Mouse (Mus musculus) adrenal gland (tissue): Measurements from ENCODE around the gene Usp47.
"Not testable (repeated sequence)": the region's sequence is repeated elsewhere in the genome, so short reads cannot be mapped to it uniquely, and the experiment has no call there.

Source experiments
- intact Hi-C: fragments of 180-260 bp; cut with DNase I; formaldehyde crosslinking; loops from one replicate; pipeline ENCODE4 v1.15.1; 2025

The Usp47 gene

GRCm38 (mm10) chr7:112036636-112037035, 13.3 kb downstream of the Usp47 start:
- intact Hi-C loops: no loop called here

- intact Hi-C loops: no loop called here
These were observed 17.0 kb downstream of the Usp47 start for GRCm38 (mm10) chr7:112040271-112040670.

DNA sequence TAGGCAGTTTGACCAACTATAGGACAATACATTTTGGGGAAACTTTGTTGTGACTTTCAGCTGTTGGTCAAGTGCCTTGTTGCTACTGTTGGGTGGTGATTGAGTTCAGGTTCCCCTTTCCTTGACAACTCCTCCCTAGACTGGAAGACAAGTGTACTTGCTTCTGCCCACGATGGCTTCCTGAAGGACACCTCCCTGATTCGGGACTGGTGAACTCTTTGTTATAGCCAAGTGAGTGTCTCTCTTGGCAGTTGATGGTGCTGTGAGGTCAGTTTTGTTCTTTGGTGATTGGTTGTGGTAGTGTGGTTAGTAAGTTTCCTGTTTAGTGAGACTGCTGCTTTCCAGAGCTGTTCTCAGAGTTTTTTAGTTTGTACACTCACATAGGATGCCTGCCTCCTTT, 19.5 kb downstream of the Usp47 start:
- intact Hi-C loops: no loop called here

- intact Hi-C loops: no loop called here
These were observed 21.9 kb downstream of the Usp47 start for GRCm38 (mm10) chr7:112045249-112045648.

DNA sequence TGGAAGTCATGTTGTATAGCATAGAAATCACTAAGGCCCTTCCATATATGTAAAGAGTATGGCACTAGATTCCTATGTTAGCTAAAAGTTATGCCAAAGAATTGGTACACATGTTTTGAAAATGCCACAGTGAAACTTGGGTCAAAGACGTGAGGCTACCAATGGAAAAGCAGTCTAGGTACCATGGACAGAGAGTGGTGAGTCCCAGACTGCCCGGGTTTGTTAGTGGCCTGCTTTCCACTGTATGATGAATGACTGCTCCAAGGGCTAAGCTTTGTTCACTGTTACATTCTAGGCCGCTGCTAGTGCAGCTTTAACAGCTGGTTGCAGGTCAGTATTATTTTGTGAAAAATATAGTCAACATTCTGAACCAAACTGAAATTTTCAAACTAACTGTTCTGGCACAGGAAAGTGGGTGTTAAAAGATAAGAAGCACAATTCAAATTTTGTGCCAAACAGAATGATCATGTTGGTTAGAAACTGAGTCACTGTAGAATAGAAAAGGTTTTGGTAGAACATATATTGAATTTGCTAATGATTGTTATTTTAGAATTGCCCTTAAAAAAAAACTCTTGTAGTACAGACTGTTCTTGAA, 22.6 kb downstream of the Usp47 start:
- intact Hi-C loops: no loop called here

GRCm38 (mm10) chr7:112048643-112049042, 25.3 kb downstream of the Usp47 start:
- intact Hi-C loops: no loop called here

- intact Hi-C loops: no loop called here
These were observed 30.4 kb downstream of the Usp47 start for GRCm38 (mm10) chr7:112053667-112054066.

- intact Hi-C loops: no loop called here
These were observed 32.8 kb downstream of the Usp47 start for GRCm38 (mm10) chr7:112055901-112056625.

DNA sequence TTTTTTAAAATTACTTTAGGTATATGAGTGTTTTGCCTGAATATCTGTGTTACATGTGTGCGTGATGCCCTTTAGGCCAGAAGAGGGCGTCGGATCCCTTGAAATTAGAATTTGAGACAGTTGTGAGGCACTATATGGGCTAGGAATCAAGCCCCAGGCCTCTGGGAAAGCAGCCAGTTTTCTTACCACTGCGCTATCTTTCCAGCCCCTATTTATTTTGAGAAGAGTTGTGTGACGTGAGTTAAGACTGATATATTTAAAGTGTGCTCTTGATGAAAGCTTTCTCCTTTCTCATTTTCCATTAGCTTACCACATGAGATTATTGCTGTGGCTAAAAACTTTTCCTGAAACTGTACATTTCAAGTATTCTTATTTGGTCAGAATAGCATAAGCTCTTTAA, 51.6 kb downstream of the Usp47 start:
- intact Hi-C loops: no loop called here

GRCm38 (mm10) chr7:112082636-112083035, 59.3 kb downstream of the Usp47 start:
- intact Hi-C loops: loop anchor here (5.0 kb wide), 1 partner anchor 285 kb away; no protein-coding TSS in a partner anchor

DNA sequence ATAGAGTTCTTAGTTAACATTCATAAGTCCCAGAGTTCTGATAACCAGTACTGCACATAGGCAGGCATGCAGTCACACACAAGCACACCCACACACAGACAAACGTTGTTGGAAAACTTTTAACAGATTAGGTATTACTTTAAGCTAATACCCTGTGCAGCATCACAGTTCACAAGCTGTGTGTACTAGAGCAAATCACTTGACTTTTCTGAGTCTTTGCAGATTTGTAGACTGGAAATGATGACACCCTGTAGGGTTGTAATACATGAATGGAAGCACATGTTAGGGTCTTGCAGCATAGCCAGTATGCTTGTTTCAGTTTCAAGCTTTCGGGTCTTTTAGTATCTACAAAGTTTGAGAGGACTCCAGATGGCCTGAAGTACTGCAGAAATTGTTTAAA, 60.9 kb downstream of the Usp47 start:
- intact Hi-C loops: loop anchor here (5.0 kb wide), 1 partner anchor 283 kb away; no protein-coding TSS in a partner anchor

DNA sequence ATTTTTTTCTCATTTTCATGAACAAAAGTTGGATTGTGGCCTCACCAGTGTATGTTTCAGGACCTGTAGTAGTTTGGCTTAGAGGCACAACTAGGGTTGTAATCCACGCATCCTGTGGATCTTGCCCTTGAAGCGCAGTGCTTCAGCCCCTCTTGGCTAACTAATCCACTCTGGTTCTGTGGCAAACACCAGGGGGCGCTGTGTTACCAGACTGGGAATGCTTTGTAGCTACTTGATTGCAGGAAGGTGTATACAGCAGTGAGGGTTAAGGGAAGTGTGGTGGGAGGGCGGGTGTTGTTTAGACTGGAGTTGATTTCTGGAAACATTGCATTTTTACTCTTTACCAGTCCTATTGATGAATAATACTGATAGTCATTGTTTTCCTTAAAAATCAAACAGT, 61.8 kb downstream of the Usp47 start:
- intact Hi-C loops: loop anchor here (1.0 kb wide), 1 partner anchor 95 kb away; no protein-coding TSS in a partner anchor

DNA sequence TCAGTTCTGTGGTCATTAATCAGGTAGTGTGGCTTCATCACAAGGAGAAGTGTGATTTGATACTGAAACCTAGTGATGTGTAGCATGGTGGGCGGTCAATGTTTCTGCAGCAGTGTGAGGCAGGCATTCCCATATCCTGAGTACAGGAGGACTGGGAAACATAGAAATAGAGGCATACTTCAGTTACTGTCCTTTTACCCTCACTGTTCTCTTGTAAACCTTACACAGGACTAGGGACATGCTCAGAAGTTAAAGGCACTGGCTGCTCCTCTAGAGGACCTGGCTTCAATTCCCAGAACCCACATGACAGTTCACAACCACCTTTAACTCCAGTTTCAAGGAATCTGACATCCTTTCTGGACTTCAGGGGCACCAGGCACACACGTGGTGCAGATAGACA, 62.9 kb downstream of the Usp47 start:
- intact Hi-C loops: no loop called here

- intact Hi-C loops: not testable (repeated sequence)
These were observed 71.6 kb downstream of the Usp47 start for GRCm38 (mm10) chr7:112094923-112095322.

GRCm38 (mm10) chr7:112100887-112101286, 77.6 kb downstream of the Usp47 start:
- intact Hi-C loops: no loop called here

DNA sequence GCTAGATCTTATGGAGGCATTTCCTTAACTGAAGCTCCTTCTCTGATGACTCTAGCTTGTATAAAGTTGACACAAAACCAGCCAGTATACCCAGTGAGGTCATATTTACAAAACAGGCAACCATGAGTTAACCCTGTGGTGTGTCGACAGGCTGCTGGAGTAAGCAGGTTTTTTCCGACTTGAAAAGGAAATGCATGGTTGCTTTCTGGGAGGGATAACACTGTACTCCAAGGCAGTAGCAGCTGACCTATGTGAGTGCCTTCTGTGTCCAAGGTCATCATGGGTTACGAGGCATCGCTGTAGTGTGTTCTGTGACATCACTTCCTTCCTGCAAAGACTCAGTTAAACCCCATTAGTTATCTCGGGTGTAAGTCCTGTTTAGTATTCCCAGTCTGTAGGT, 79.6 kb downstream of the Usp47 start:
- intact Hi-C loops: no loop called here

GRCm38 (mm10) chr7:112103816-112104215, 80.5 kb downstream of the Usp47 start:
- intact Hi-C loops: no loop called here

DNA sequence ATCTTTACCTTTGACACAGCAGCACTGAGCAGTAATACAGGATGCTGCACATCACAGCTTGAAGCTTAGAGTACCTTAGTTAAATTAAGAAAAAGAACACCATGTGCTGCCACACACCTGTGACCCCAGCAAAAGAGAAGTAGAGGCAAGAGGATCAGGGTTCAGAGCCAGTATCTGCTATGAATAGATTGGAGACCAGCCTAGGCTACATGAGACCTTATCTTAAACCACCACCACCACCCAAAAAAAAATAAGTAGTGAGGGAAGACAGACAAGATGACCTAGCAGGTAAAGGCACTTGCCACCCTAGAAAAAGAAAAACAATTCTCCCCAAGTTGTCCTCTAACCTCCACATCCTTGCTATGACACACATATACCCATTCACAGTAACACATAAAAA, 85.5 kb downstream of the Usp47 start:
- intact Hi-C loops: no loop called here

GRCm38 (mm10) chr7:112110638-112111372, 87.5 kb downstream of the Usp47 start:
- intact Hi-C loops: no loop called here

- intact Hi-C loops: no loop called here
These were observed 94.2 kb downstream of the Usp47 start for GRCm38 (mm10) chr7:112117501-112117900.

DNA sequence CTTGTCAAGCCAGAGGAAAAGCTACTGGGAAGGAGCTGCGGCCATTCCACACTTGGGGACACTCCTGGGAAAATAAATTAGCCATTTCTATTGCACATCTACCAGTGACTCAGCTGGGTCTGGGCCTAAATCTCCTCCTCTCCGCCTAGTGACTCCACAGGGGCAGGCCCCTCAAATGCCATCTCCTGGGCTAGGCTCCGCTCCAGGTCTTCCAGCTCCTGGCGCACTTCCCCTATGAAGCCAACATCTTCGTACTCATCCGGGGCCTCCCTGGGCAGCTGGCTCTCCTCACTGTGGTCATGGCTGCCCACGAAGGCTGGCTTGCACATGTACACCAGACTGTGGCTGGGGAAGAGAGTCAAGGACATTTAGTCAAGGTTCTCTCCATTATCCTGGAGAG, 94.8 kb downstream of the Usp47 start:
- intact Hi-C loops: no loop called here

DNA sequence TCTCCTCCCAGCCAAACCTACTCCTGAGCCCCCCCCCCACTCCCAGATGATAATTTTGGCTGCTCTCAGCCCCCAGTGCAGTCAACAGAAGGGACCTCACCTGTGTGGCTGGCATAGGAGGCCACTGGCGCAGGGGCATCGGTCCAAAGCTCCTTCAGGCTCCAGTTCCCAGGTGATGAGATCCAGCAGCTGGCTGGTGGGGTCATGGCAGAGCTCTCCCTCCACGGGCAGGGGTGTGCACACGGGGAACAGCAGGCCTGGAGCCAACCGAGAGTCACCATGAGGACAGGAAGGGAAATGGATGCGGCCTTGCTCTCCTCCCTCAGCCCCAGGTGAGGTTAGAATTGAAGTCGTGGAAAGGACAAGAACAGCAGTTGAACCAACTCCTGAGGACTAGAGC, 95.9 kb downstream of the Usp47 start:
- intact Hi-C loops: no loop called here
